Mouse (Mus musculus) kidney, postnatal 36 days (tissue): ENCODE measurements around the gene Slc24a4.
"Not testable (repeated sequence)": the region's sequence is repeated elsewhere in the genome, so short reads cannot be mapped to it uniquely, and the experiment has no call there.

Experiments
- DNase-seq, 2 experiments: peaks; one replicate each; pipeline ENCODE4 v3.0.0; 2021 to 2022; ENCODE audit warnings: mixed read lengths in 2 of 2

Gene Slc24a4

GRCm38 (mm10) chr12:102166691-102167261 is 38.2 kb downstream of the Slc24a4 start:
- no peak for DNase-seq

GRCm38 (mm10) chr12:102167302-102167701 is 38.8 kb downstream of the Slc24a4 start:
- no peak for DNase-seq

GRCm38 (mm10) chr12:102172746-102173145 is 44.2 kb downstream of the Slc24a4 start:
- no peak for DNase-seq

GRCm38 (mm10) chr12:102173345-102173744 is 44.8 kb downstream of the Slc24a4 start:
- DNase-seq, result peak in 1 of 2 experiments; percentile 15

- no peak for DNase-seq
Measured at GRCm38 (mm10) chr12:102180371-102181074, 52.0 kb downstream of the Slc24a4 start.

- peak; percentile 38 to 85 for DNase-seq
Measured at GRCm38 (mm10) chr12:102181799-102182357, 53.3 kb downstream of the Slc24a4 start.

- DNase-seq, result no peak
Measured at GRCm38 (mm10) chr12:102182621-102183020, 54.1 kb downstream of the Slc24a4 start.

GRCm38 (mm10) chr12:102183201-102183600 is 54.7 kb downstream of the Slc24a4 start:
- no peak for DNase-seq

GRCm38 (mm10) chr12:102190820-102191219 is 62.3 kb downstream of the Slc24a4 start:
- no peak for DNase-seq

- DNase-seq, result no peak
Measured at GRCm38 (mm10) chr12:102201516-102201915, 73.0 kb downstream of the Slc24a4 start.

- no peak for DNase-seq
Measured at GRCm38 (mm10) chr12:102202901-102203300, 74.4 kb downstream of the Slc24a4 start.

- no peak for DNase-seq
Measured at GRCm38 (mm10) chr12:102206471-102206870, 77.9 kb downstream of the Slc24a4 start.

GRCm38 (mm10) chr12:102207245-102207644 is 78.7 kb downstream of the Slc24a4 start:
- no peak for DNase-seq

- DNase-seq, result no peak
Measured at GRCm38 (mm10) chr12:102210801-102211200, 82.3 kb downstream of the Slc24a4 start.

- no peak for DNase-seq
Measured at GRCm38 (mm10) chr12:102223404-102223803, 94.9 kb downstream of the Slc24a4 start.

- not testable (repeated sequence) for DNase-seq
Measured at GRCm38 (mm10) chr12:102224112-102224511, 95.6 kb downstream of the Slc24a4 start.

GRCm38 (mm10) chr12:102225165-102225564 is 96.6 kb downstream of the Slc24a4 start:
- DNase-seq, result no peak

GRCm38 (mm10) chr12:102235551-102235950 is 107.0 kb downstream of the Slc24a4 start:
- peak; percentile 22 to 49 for DNase-seq

GRCm38 (mm10) chr12:102236317-102236716 is 107.8 kb downstream of the Slc24a4 start:
- peak; percentile 61 to 72 for DNase-seq

GRCm38 (mm10) chr12:102242076-102242722 is 113.7 kb downstream of the Slc24a4 start:
- peak in 1 of 2 experiments; percentile 2 for DNase-seq

- DNase-seq, result no peak
Measured at GRCm38 (mm10) chr12:102243915-102244314, 115.4 kb downstream of the Slc24a4 start.

- DNase-seq, result no peak
Measured at GRCm38 (mm10) chr12:102246226-102246625, 117.7 kb downstream of the Slc24a4 start.

- no peak for DNase-seq
Measured at GRCm38 (mm10) chr12:102248104-102248503, 119.6 kb downstream of the Slc24a4 start.

- no peak for DNase-seq
Measured at GRCm38 (mm10) chr12:102250316-102250715, 121.8 kb downstream of the Slc24a4 start.
